Mouse (Mus musculus): ENCODE data around the gene Catsperd. TPM values are rescaled to one million over a fixed set of nuclear protein-coding genes. Genes with fewer than 3 reads are reported as not detected.

Catsperd gene
- total and polyA plus RNA-seq, 3 experiments = 0.16 to 0.36 (median 0.21) TPM

DNA sequence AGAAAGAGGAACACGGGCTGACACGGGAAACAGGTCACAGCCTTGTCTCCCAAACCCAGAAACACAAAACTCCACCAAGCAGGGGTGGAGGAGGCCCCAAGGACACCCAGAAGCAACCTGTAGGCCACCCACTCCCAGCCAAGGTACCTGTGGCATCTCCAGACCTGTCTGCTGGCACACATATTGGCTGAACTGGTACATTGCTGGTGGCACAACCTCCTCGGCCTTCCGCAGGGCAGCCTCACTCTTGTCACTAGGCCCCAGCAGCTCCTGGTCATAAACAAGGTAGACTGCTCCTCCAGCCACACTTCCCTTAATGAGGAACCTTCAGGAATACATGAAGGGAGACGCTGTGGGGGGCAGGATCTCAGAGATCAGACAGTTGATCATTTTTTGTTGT lies 19.2 kb upstream of the Catsperd start:
- Histone ChIP-seq H3K9me3 (replicated peaks; ENCODE audit: low read length) (no peaks in the 10 kb centered on the region), H3K27me3 (replicated peaks) (no peaks in the 10 kb centered on the region), H3K27ac (ENCODE audit: insufficient read depth, low read depth) (no peak overlapping the region), H3K9ac (ENCODE audit: insufficient read depth, low read depth) (peak overlapping the region; percentile 96), H3K4me3 (replicated peaks in 1 of 3; ENCODE audit: low read depth in 2 of 3, low read length in 2 of 3, poor library complexity in 1 of 3) (peak overlapping the region; percentile 67 to 99 (median 79)), H3K79me2 (replicated peaks; ENCODE audit: control insufficient read depth, extremely low read depth, insufficient read depth, poor library complexity, severe bottlenecking) (peaks cover 24% of the 10 kb centered on the region), H3K36me3 (replicated peaks in 1 of 2; ENCODE audit: control insufficient read depth in 1 of 2, insufficient read depth in 1 of 2, low read length in 1 of 2) (peaks cover 39 to 47% of the 10 kb centered on the region in 2 experiments), H3K4me2 (ENCODE audit: insufficient read depth, low read depth, poor library complexity, severe bottlenecking) (peak overlapping the region; percentile 89), H3K4me1 (ENCODE audit: control insufficient read depth in 1 of 2, insufficient read depth in 2 of 2) (peaks cover 3 to 41% of the 10 kb centered on the region in 2 experiments)
- in situ Hi-C loops (cut with MboI; ENCODE audit: low pct_ligation_motif_present, low pct_unique_long_range_greater_than_20kb, low sequenced_read_pairs) = no loop called here
- DNase-seq (ENCODE audit: extremely low read depth) = no peak
- dilution Hi-C loops (cut with MboI; ENCODE audit: extremely low pct_ligation_motif_present, extremely low pct_unique_long_range_greater_than_20kb, low sequenced_read_pairs) = no loop called here
- no peak for TF ChIP-seq MXI1 (IDR thresholded peaks at IDR 0.05; ENCODE audit: low read depth, low read length)
- TF ChIP-seq MEF2A (IDR thresholded peaks at IDR 0.05; ENCODE audit: borderline replicate concordance, low read depth, low read length) = no peak
- no peak for TF ChIP-seq USF1 (IDR thresholded peaks at IDR 0.05; ENCODE audit: low read depth, low read length)
- TF ChIP-seq CHD2 (IDR thresholded peaks at IDR 0.05; ENCODE audit: low read length) = no peak
- no peak for TF ChIP-seq HCFC1 (IDR thresholded peaks at IDR 0.05; ENCODE audit: low read depth, low read length)
- no peak for TF ChIP-seq CTCF (conservative IDR thresholded peaks at IDR 0.05 in 1 of 2, IDR thresholded peaks at IDR 0.05 in 1 of 2; ENCODE audit: low read depth in 2 of 2, low read length in 2 of 2)
- TF ChIP-seq MAFK (IDR thresholded peaks at IDR 0.05; ENCODE audit: insufficient replicate concordance, low read length) = no peak
- TF ChIP-seq BHLHE40 (IDR thresholded peaks at IDR 0.05; ENCODE audit: low read depth, low read length) = no peak
- TF ChIP-seq SIN3A (IDR thresholded peaks at IDR 0.05; ENCODE audit: low read length) = no peak
- no peak for TF ChIP-seq PAX5 (IDR thresholded peaks at IDR 0.05; ENCODE audit: low read length)
- TF ChIP-seq RAD21 (IDR thresholded peaks at IDR 0.05; ENCODE audit: low read depth, low read length) = no peak
- TF ChIP-seq USF2 (conservative IDR thresholded peaks at IDR 0.05; ENCODE audit: low read depth, low read length) = no peak
- TF ChIP-seq POLR2A (IDR thresholded peaks at IDR 0.05; ENCODE audit: low read depth, low read length) = no peak
- TF ChIP-seq MAZ (IDR thresholded peaks at IDR 0.05; ENCODE audit: low read depth, low read length) = no peak
- TF ChIP-seq ZKSCAN1 (IDR thresholded peaks at IDR 0.05; ENCODE audit: borderline replicate concordance, low read depth, low read length) = no peak
- TF ChIP-seq ETS1 (conservative IDR thresholded peaks at IDR 0.05; ENCODE audit: low read depth, low read length) = no peak
- TF ChIP-seq E2F4 (IDR thresholded peaks at IDR 0.05; ENCODE audit: insufficient replicate concordance, low read depth, low read length) = no peak
- no peak for TF ChIP-seq KAT2A (IDR thresholded peaks at IDR 0.05; ENCODE audit: insufficient replicate concordance, low read length)
- TF ChIP-seq GABPA (IDR thresholded peaks at IDR 0.05; ENCODE audit: insufficient replicate concordance, low read depth, low read length) = no peak

- Histone ChIP-seq H3K27me3 (replicated peaks) (no peaks in the 10 kb centered on the region), H3K36me3 (replicated peaks in 1 of 2; ENCODE audit: control insufficient read depth in 1 of 2, insufficient read depth in 1 of 2, low read length in 1 of 2) (peaks cover 39 to 47% of the 10 kb centered on the region in 2 experiments), H3K27ac (ENCODE audit: insufficient read depth, low read depth) (peak within 1 kb of the TSS; percentile 24), H3K4me3 (replicated peaks in 1 of 3; ENCODE audit: low read depth in 2 of 3, low read length in 2 of 3, poor library complexity in 1 of 3) (peak within 1 kb of the TSS; percentile 67 to 99 (median 79)), H3K9ac (ENCODE audit: insufficient read depth, low read depth) (peak within 1 kb of the TSS; percentile 96), H3K4me2 (ENCODE audit: insufficient read depth, low read depth, poor library complexity, severe bottlenecking) (peak within 1 kb of the TSS; percentile 89), H3K9me3 (replicated peaks; ENCODE audit: low read length) (no peaks in the 10 kb centered on the region), H3K4me1 (ENCODE audit: control insufficient read depth in 1 of 2, insufficient read depth in 2 of 2) (peaks cover 6 to 45% of the 10 kb centered on the region in 2 experiments), H3K79me2 (replicated peaks; ENCODE audit: control insufficient read depth, extremely low read depth, insufficient read depth, poor library complexity, severe bottlenecking) (peaks cover 34% of the 10 kb centered on the region)
- DNase-seq (ENCODE audit: extremely low read depth) = peak; percentile 98
- dilution Hi-C loops (cut with MboI; ENCODE audit: extremely low pct_ligation_motif_present, extremely low pct_unique_long_range_greater_than_20kb, low sequenced_read_pairs) = no loop called here
- in situ Hi-C loops (cut with MboI; ENCODE audit: low pct_ligation_motif_present, low pct_unique_long_range_greater_than_20kb, low sequenced_read_pairs) = no loop called here
- TF ChIP-seq ETS1 (conservative IDR thresholded peaks at IDR 0.05; ENCODE audit: low read depth, low read length) (peak; percentile 47; the same call in 1 of the 2 replicates), CHD1 (IDR thresholded peaks at IDR 0.05; ENCODE audit: low read depth, low read length) (no peak), KAT2A (IDR thresholded peaks at IDR 0.05; ENCODE audit: insufficient replicate concordance, low read length) (peak; percentile 93; the same call in 1 of the 2 replicates), MAZ (IDR thresholded peaks at IDR 0.05; ENCODE audit: low read depth, low read length) (no peak), HCFC1 (IDR thresholded peaks at IDR 0.05; ENCODE audit: low read depth, low read length) (peak; percentile 100), SMC3 (IDR thresholded peaks at IDR 0.05; ENCODE audit: low read depth, low read length) (peak; percentile 12; the same call in 1 of the 2 replicates), MEF2A (IDR thresholded peaks at IDR 0.05; ENCODE audit: borderline replicate concordance, low read depth, low read length) (no peak; the same call in 1 of the 2 replicates), UBTF (IDR thresholded peaks at IDR 0.05; ENCODE audit: low read depth, low read length) (no peak), MAX (IDR thresholded peaks at IDR 0.05; ENCODE audit: low read length) (peak; percentile 80), ELF1 (IDR thresholded peaks at IDR 0.05; ENCODE audit: low read depth, low read length) (peak; percentile 97), PAX5 (IDR thresholded peaks at IDR 0.05; ENCODE audit: low read length) (no peak), TCF12 (IDR thresholded peaks at IDR 0.05; ENCODE audit: low read depth, low read length) (peak; percentile 83; the same call in 1 of the 2 replicates), ZKSCAN1 (IDR thresholded peaks at IDR 0.05; ENCODE audit: borderline replicate concordance, low read depth, low read length) (no peak), JUND (conservative IDR thresholded peaks at IDR 0.05; ENCODE audit: low read depth, low read length) (no peak), MXI1 (IDR thresholded peaks at IDR 0.05; ENCODE audit: low read depth, low read length) (peak; percentile 91), USF1 (IDR thresholded peaks at IDR 0.05; ENCODE audit: low read depth, low read length) (peak; percentile 40), ZC3H11A (IDR thresholded peaks at IDR 0.05; ENCODE audit: low read depth, low read length) (no peak), JUN (IDR thresholded peaks at IDR 0.05; ENCODE audit: insufficient read depth, low read depth, low read length) (no peak), BHLHE40 (IDR thresholded peaks at IDR 0.05; ENCODE audit: low read depth, low read length) (peak; percentile 80), NELFE (IDR thresholded peaks at IDR 0.05; ENCODE audit: low read depth, low read length) (peak; percentile 86)
Observed at GRCm38 (mm10) chr17:56609452-56610171, 18.3 kb upstream of the Catsperd start, which contains the start of gene 2410015M20Rik. TSS of gene 2410015M20Rik (minus strand) at chr17:56609771.
